Mouse (Mus musculus) E14TG2a.4 (cell line): ENCODE results near the gene Tet2.

ENCODE experiments used
- H3K27me3 ChIP-seq: 2 replicates; pipeline ENCODE4 v1.6.1; 2014; ENCODE audit warnings: low read length, control low read depth; ENCODE audit not compliant: insufficient read depth
- H3K36me3 ChIP-seq: 2 replicates; pipeline ENCODE4 v1.6.1; 2014; ENCODE audit warnings: low read length, control low read depth; ENCODE audit not compliant: insufficient read depth
- H3K4me1 ChIP-seq: replicated peaks from 2 replicates; pipeline ENCODE4 v1.6.1; 2014; ENCODE audit warnings: low read depth, low read length, control low read depth
- H3K4me3 ChIP-seq: replicated peaks from 2 replicates; pipeline ENCODE4 v1.5.1; 2014; ENCODE audit warnings: mild to moderate bottlenecking, low read length
- H3K9me3 ChIP-seq: 2 replicates; pipeline ENCODE4 v1.6.1; 2014; ENCODE audit warnings: low read length, control low read depth
- CTCF ChIP-seq: conservative IDR thresholded peaks from 2 replicates; pipeline ENCODE4 v1.5.1; 2014; ENCODE audit warnings: low read length
- NANOG ChIP-seq: IDR thresholded peaks from 2 replicates; pipeline ENCODE4 v1.6.1; 2014; ENCODE audit warnings: borderline replicate concordance, low read length, mixed read lengths
- POU5F1 ChIP-seq: IDR thresholded peaks from 2 replicates; pipeline ENCODE4 v1.6.1; 2014; ENCODE audit warnings: low read length, borderline replicate concordance

The Tet2 gene

GRCm38 (mm10) chr3:133532806-133533205, 12.1 kb downstream of the Tet2 start:
- Histone ChIP-seq H3K9me3 (no peaks in the 10 kb centered on the region), H3K27me3 (no peaks in the 10 kb centered on the region), H3K36me3 (peaks cover 29% of the 10 kb centered on the region), H3K4me3 (peak overlapping the region; percentile 70), H3K4me1 (peaks cover 65% of the 10 kb centered on the region)
- TF ChIP-seq POU5F1 (no peak), CTCF (0 out of 2 replicates have a peak, but pooled peaks have one; percentile 3), NANOG (0 out of 2 replicates have a peak, but pooled peaks have one; percentile 14)

DNA sequence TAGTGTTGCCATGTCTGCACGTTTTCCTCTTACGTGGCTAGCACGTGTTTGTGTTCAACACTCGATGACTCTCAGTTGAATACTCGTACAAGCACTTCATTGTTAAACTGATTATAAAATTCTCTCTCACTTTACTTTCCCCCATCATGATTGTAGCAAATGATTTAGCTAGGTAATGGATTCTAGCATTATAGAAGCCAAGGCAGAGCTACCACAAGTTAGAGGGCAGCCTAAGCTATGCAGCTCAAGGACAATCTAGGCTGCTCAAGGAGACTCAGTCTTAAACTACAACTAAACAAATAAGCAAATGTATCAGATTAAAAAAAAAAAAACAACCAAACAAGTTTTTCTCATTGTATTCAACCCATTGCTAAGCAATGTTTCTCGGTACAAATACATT, 12.7 kb downstream of the Tet2 start:
- peak overlapping the region; percentile 70 for H3K4me3 ChIP-seq
- no peak for TF ChIP-seq POU5F1
- TF ChIP-seq NANOG = no peak
- TF ChIP-seq CTCF = no peak
- H3K4me1 ChIP-seq = peaks cover 65% of the 10 kb centered on the region
- H3K9me3 ChIP-seq = no peaks in the 10 kb centered on the region
- no peaks in the 10 kb centered on the region for H3K27me3 ChIP-seq
- H3K36me3 ChIP-seq = peaks cover 30% of the 10 kb centered on the region

DNA sequence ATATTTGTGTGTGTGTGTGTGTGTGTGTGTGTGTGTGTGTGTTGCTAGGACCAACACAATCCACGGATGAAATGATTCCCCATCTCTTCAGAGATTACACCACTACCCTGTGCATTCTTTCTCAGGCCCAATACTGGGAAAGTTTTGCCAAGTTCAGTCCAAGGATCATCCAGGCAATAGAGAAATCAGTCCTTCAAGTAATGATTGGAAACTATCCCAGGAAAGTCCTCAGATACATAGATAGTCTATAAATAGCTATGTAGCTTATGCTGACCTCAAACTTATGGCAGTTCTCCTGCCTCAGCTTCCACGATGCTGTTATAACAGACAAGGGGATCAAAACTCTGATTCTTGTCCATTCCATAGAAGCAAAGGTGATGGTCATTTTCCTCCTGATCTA, 13.8 kb downstream of the Tet2 start:
- H3K4me1 ChIP-seq = peaks cover 70% of the 10 kb centered on the region
- TF ChIP-seq CTCF = no peak
- TF ChIP-seq POU5F1 = no peak
- no peak for TF ChIP-seq NANOG
- H3K36me3 ChIP-seq = peaks cover 32% of the 10 kb centered on the region
- H3K4me3 ChIP-seq = peak overlapping the region; percentile 24
- H3K27me3 ChIP-seq = no peaks in the 10 kb centered on the region
- H3K9me3 ChIP-seq = no peaks in the 10 kb centered on the region

DNA sequence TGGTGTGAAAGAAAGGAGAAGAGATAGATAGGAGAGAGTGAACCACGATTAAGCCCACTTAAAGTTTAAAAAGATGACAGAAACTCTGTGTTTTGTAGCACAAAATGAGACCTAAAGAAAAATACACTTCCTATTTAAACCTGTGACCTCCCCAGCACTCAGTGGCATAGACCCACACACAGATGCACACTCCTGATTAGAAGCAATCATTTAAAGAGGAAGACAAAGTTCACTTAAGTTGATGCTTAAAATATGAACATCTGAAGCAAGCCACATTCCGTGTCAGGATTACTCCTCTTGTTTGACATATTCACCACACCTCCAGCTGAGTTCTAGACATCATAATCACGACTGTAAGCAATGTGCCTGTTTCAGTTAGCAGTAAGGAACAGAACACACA, 14.3 kb downstream of the Tet2 start:
- no peaks in the 10 kb centered on the region for H3K9me3 ChIP-seq
- peaks cover 32% of the 10 kb centered on the region for H3K36me3 ChIP-seq
- TF ChIP-seq CTCF (no peak), POU5F1 (no peak), NANOG (no peak)
- 0 out of 2 replicates have a peak overlapping the region, but pooled peaks have one; percentile 24 for H3K4me3 ChIP-seq
- peaks cover 70% of the 10 kb centered on the region for H3K4me1 ChIP-seq
- H3K27me3 ChIP-seq = no peaks in the 10 kb centered on the region

GRCm38 (mm10) chr3:133526119-133526723, 18.7 kb downstream of the Tet2 start:
- Histone ChIP-seq H3K36me3 (peaks cover 35% of the 10 kb centered on the region), H3K9me3 (no peaks in the 10 kb centered on the region), H3K27me3 (no peaks in the 10 kb centered on the region), H3K4me3 (0 out of 2 replicates have a peak overlapping the region, but pooled peaks have one; percentile 7), H3K4me1 (peaks cover 85% of the 10 kb centered on the region)
- TF ChIP-seq CTCF (no peak), POU5F1 (no peak), NANOG (no peak)

GRCm38 (mm10) chr3:133525578-133525977, 19.4 kb downstream of the Tet2 start:
- TF ChIP-seq NANOG (no peak), CTCF (no peak), POU5F1 (no peak)
- H3K9me3 ChIP-seq = no peaks in the 10 kb centered on the region
- H3K36me3 ChIP-seq = peaks cover 39% of the 10 kb centered on the region

GRCm38 (mm10) chr3:133524341-133525050, 20.4 kb downstream of the Tet2 start:
- Histone ChIP-seq H3K9me3 (no peaks in the 10 kb centered on the region), H3K4me3 (0 out of 2 replicates have a peak overlapping the region, but pooled peaks have one; percentile 8), H3K4me1 (peaks cover 85% of the 10 kb centered on the region), H3K36me3 (peaks cover 45% of the 10 kb centered on the region), H3K27me3 (no peaks in the 10 kb centered on the region)
- TF ChIP-seq POU5F1 = peak; percentile 89
- peak; percentile 99 for TF ChIP-seq NANOG
- TF ChIP-seq CTCF = no peak

More at GRCm38 (mm10) chr3:133525578-133525977, 19.4 kb downstream of the Tet2 start:
- H3K4me1 ChIP-seq = peaks cover 85% of the 10 kb centered on the region
- 0 out of 2 replicates have a peak overlapping the region, but pooled peaks have one; percentile 0 for H3K4me3 ChIP-seq
- H3K27me3 ChIP-seq = no peaks in the 10 kb centered on the region

- no peaks in the 10 kb centered on the region for H3K9me3 ChIP-seq
- no peaks in the 10 kb centered on the region for H3K27me3 ChIP-seq
- peak overlapping the region; percentile 23; the same call in 1 of the 2 replicates for H3K4me3 ChIP-seq
- TF ChIP-seq POU5F1 = no peak
- no peak for TF ChIP-seq CTCF
- no peak for TF ChIP-seq NANOG
- peaks cover 94% of the 10 kb centered on the region for H3K4me1 ChIP-seq
- peaks cover 45% of the 10 kb centered on the region for H3K36me3 ChIP-seq
Measured at GRCm38 (mm10) chr3:133523191-133523590, 21.7 kb downstream of the Tet2 start.
